8 mouse cellular contexts compared by ENCODE assay signal in the genomic region with DNA sequence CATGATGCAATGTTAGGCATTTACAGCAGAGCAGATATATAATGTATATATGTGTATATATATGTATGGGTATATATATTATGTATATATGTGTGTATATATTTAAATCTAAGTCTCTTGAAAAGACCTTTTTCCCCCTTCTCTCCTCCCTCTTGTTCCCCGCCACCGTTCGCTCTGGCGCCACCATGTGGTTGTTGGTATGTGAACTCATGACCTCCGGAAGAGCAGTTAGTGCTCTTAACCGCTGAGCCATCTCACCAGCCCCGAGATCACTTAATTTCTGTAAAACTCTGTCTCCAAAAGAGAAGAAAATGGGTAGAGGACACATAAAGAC.
DNase-seq lines count a peak whose midpoint lies in the region; ATAC-seq and TF ChIP-seq lines count a peak whose summit lies in the region.

No protein-coding gene starts in this region.

- TF ChIP-seq CTCF in left cerebral cortex, adult 2 months (IDR thresholded peaks at IDR 0.05): peak; percentile 50
- peak; percentile 63 for TF ChIP-seq CTCF in forebrain, postnatal 0 days (IDR thresholded peaks at IDR 0.05; ENCODE audit: low read depth)

- no peaks in the 10 kb centered on the region for H3K36me3 ChIP-seq in forebrain, postnatal 0 days (ENCODE audit: insufficient read depth)
- no peaks in the 10 kb centered on the region for H3K36me3 ChIP-seq in liver, embryonic 16.5 days (ENCODE audit: control insufficient read depth, insufficient read depth)
- H3K36me3 ChIP-seq in neural tube, embryonic 13.5 days: no peaks in the 10 kb centered on the region

- peak overlapping the region; percentile 23 for H3K4me2 ChIP-seq in forebrain, postnatal 0 days (ENCODE audit: low read depth)
- H3K4me2 ChIP-seq in liver, embryonic 16.5 days (ENCODE audit: low read depth, low read length): peak overlapping the region; percentile 47
- H3K4me2 ChIP-seq in neural tube, embryonic 13.5 days: peak overlapping the region; percentile 40

- H3K4me3 ChIP-seq in left cerebral cortex, adult 2 months: no peak overlapping the region
- H3K4me3 ChIP-seq in forebrain, postnatal 0 days (ENCODE audit: low read depth, low read length): peak overlapping the region; percentile 7; the same call in 1 of the 2 replicates
- H3K4me3 ChIP-seq in liver, embryonic 16.5 days (ENCODE audit: low read depth, low read length): peak overlapping the region; percentile 30
- H3K4me3 ChIP-seq in neural tube, embryonic 13.5 days: peak overlapping the region; percentile 22; the same call in 1 of the 2 replicates

- no peak overlapping the region for H3K9ac ChIP-seq in forebrain, postnatal 0 days
- H3K9ac ChIP-seq in liver, embryonic 16.5 days (ENCODE audit: low read depth, low read length): no peak overlapping the region
- no peak overlapping the region for H3K9ac ChIP-seq in neural tube, embryonic 13.5 days

- DNase-seq in left cerebral cortex, adult 2 months (ENCODE audit: extremely low spot score in 1 of 2, low spot score in 2 of 2): no peak
- DNase-seq in left cerebral cortex, adult 11 months (ENCODE audit: low spot score): no peak
- DNase-seq in c-Kit-positive CD71-positive TER-119-negative erythroid progenitor cells, embryonic 14.5 days (ENCODE audit: low read depth): peak; percentile 42
- DNase-seq in forebrain, postnatal 0 days: peak; percentile 43
- peak; percentile 70 for DNase-seq in induced T-regulatory cell, adult 2 months (ENCODE audit: low read depth)
- DNase-seq in thymus, postnatal 4 days: peak; percentile 93

- no peaks in the 10 kb centered on the region for H3K4me1 ChIP-seq in forebrain, postnatal 0 days (ENCODE audit: insufficient read depth)
- H3K4me1 ChIP-seq in liver, embryonic 16.5 days (ENCODE audit: control insufficient read depth, low read depth, low read length): no peaks in the 10 kb centered on the region
- no peaks in the 10 kb centered on the region for H3K4me1 ChIP-seq in neural tube, embryonic 13.5 days (replicated peaks)

- no peaks in the 10 kb centered on the region for H3K9me3 ChIP-seq in forebrain, postnatal 0 days (ENCODE audit: low read length)
- H3K9me3 ChIP-seq in liver, embryonic 16.5 days (replicated peaks; ENCODE audit: control insufficient read depth, low read length): no peaks in the 10 kb centered on the region
- H3K9me3 ChIP-seq in neural tube, embryonic 13.5 days: no peaks in the 10 kb centered on the region

- 42% methylated on average over 7 of the region's 7 CpGs for whole genome bisulfite sequencing in forebrain, postnatal 0 days
- 23% methylated on average over 7 of the region's 7 CpGs for WGBS in liver, embryonic 16.5 days (ENCODE audit: insufficient replicate concordance)
- WGBS in neural tube, embryonic 13.5 days: 43% methylated on average over 7 of the region's 7 CpGs

- no peaks in the 10 kb centered on the region for H3K27me3 ChIP-seq in forebrain, postnatal 0 days (ENCODE audit: insufficient read depth, low read length)
- H3K27me3 ChIP-seq in liver, embryonic 16.5 days (ENCODE audit: control insufficient read depth, insufficient read depth, low read depth, low read length): no peaks in the 10 kb centered on the region
- no peaks in the 10 kb centered on the region for H3K27me3 ChIP-seq in neural tube, embryonic 13.5 days

- intact Hi-C loops in left cerebral cortex, adult 2 months (cut with DNase I): loop anchor here (5.0 kb wide), 1 partner anchor 251 kb away; no protein-coding TSS in a partner anchor

- ATAC-seq in forebrain, postnatal 0 days: peak; percentile 27; the same call in 1 of the 2 replicates
- ATAC-seq in liver, embryonic 16.5 days (ENCODE audit: low read depth): no peak
- ATAC-seq in neural tube, embryonic 13.5 days (ENCODE audit: low read depth): 0 out of 2 replicates have a peak, but pooled peaks have one; percentile 53

- H3K27ac ChIP-seq in left cerebral cortex, adult 2 months: no peak overlapping the region
- H3K27ac ChIP-seq in forebrain, postnatal 0 days (ENCODE audit: low read depth, low read length): no peak overlapping the region
- H3K27ac ChIP-seq in liver, embryonic 16.5 days (ENCODE audit: low read length): no peak overlapping the region
- H3K27ac ChIP-seq in neural tube, embryonic 13.5 days (replicated peaks): no peak overlapping the region

Comparison
In these comparisons a context has a peak if more than half of its experiments do, and no peak if none do; other contexts are left out.
1. DNase-seq: peak in c-Kit-positive CD71-positive TER-119-negative erythroid progenitor cells, embryonic 14.5 days (single experiment), forebrain, postnatal 0 days (single experiment), induced T-regulatory cell, adult 2 months (single experiment) and thymus, postnatal 4 days (single experiment); none in left cerebral cortex, adult 2 months (0 of 2) and left cerebral cortex, adult 11 months (single experiment).
2. Peak in every context shown above with its lines, with median percentiles within 50 percentile points of each other: H3K4me2 ChIP-seq.